9 mouse cellular contexts compared by ENCODE assay signal in the genomic region with DNA sequence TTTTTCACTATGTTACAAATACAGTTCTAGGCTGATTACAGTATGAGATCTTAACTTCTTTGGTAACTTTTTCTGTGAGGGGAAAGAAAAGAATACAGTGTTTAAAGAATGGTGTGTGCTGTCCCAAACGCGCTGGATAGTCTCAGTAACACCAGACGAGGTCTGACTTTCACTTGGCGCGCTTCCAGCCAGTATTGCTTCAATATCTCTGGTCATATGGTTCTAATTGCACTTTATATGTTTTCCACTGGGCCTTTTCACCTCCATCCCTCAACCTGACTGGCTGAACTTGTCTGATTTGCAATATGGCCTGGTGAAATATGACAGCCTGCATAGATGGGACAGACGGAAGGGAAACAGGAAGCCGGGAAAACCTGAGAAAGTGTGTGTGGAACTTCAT. TPM values are rescaled to one million over a fixed set of nuclear protein-coding genes. Genes with fewer than 3 reads are reported as not detected.
A peak's percentile ranks its signal among the peaks of the same experiment; 100 is the strongest.
DNase-seq lines count a peak whose midpoint lies in the region; ATAC-seq and TF ChIP-seq lines count a peak whose summit lies in the region.
"Had no signal": no experiment of that assay in that cellular context is flagged by ENCODE, and none has a peak within 500 bp of the region (broad histone marks: within the 10 kb centered on the region; RNA-seq: fewer than 3 reads in every experiment).

No protein-coding gene starts in this region.

- no peaks in the 10 kb centered on the region for H3K9me3 ChIP-seq in forebrain, embryonic 12.5 days
- no peaks in the 10 kb centered on the region for H3K9me3 ChIP-seq in forebrain, embryonic 11.5 days (ENCODE audit: control insufficient read depth, low read length)
- no peaks in the 10 kb centered on the region for H3K9me3 ChIP-seq in lung, embryonic 15.5 days

- no peak for DNase-seq in forebrain, embryonic 11.5 days (ENCODE audit: low spot score)
- DNase-seq in heart, postnatal 36 days, result peak; percentile 48 to 57
- DNase-seq in frontal cortex, postnatal 36 days (ENCODE audit: low spot score in 2 of 2), result no peak
- no peak for DNase-seq in urinary bladder, adult 18-20 months (ENCODE audit: low spot score in 2 of 2)

- ATAC-seq in forebrain, embryonic 12.5 days (ENCODE audit: low FRiP score), result no peak
- no peak for ATAC-seq in forebrain, embryonic 11.5 days (replicated peaks; ENCODE audit: low FRiP score)
- peak; percentile 71; the same call in 1 of the 2 replicates for ATAC-seq in lung, embryonic 15.5 days (ENCODE audit: borderline replicate concordance, extremely low read depth, low FRiP score, low TSS enrichment)
- no peak for ATAC-seq in monocyte, adult 5-6 weeks (replicated peaks; ENCODE audit: insufficient number of reproducible peaks, low FRiP score, low TSS enrichment, poor library complexity, severe bottlenecking)

- no peak overlapping the region for H3K27ac ChIP-seq in forebrain, embryonic 12.5 days
- H3K27ac ChIP-seq in forebrain, embryonic 11.5 days (ENCODE audit: low read depth, low read length), result no peak overlapping the region
- H3K27ac ChIP-seq in cortical plate, adult 2 months (ENCODE audit: insufficient read depth, low read length), result no peak overlapping the region
- H3K27ac ChIP-seq in lung, embryonic 15.5 days, result peak overlapping the region; percentile 79

- H3K27me3 ChIP-seq in forebrain, embryonic 12.5 days, result peaks cover 15% of the 10 kb centered on the region; the same call in 1 of the 2 replicates
- no peaks in the 10 kb centered on the region for H3K27me3 ChIP-seq in forebrain, embryonic 11.5 days (ENCODE audit: control insufficient read depth, insufficient read depth, low read length)
- no peaks in the 10 kb centered on the region for H3K27me3 ChIP-seq in lung, embryonic 15.5 days
- H3K27me3 ChIP-seq: CH12.LX had no signal

- H3K4me2 ChIP-seq in forebrain, embryonic 12.5 days, result peak overlapping the region; percentile 3
- H3K4me2 ChIP-seq in forebrain, embryonic 11.5 days (ENCODE audit: low read depth, low read length, severe bottlenecking), result no peak overlapping the region
- H3K4me2 ChIP-seq in lung, embryonic 15.5 days, result peak overlapping the region; percentile 46

- intact Hi-C loops in heart, postnatal 36 days (cut with DNase I), result no loop called here

- TF ChIP-seq POLR2A in cortical plate, adult 2 months (IDR thresholded peaks at IDR 0.05; ENCODE audit: extremely low read depth, insufficient read depth, low read length), result no peak

- no peak for TF ChIP-seq CTCF in cortical plate, adult 2 months (IDR thresholded peaks at IDR 0.05; ENCODE audit: extremely low read depth, insufficient read depth, low read length)

- peaks cover 17% of the 10 kb centered on the region for H3K4me1 ChIP-seq in forebrain, embryonic 12.5 days
- H3K4me1 ChIP-seq in forebrain, embryonic 11.5 days (replicated peaks; ENCODE audit: control insufficient read depth, insufficient read depth, low read length), result peaks cover 2% of the 10 kb centered on the region; the same call in 1 of the 2 replicates
- peaks cover 3% of the 10 kb centered on the region; the same call in 1 of the 2 replicates for H3K4me1 ChIP-seq in cortical plate, adult 2 months (ENCODE audit: control insufficient read depth, insufficient read depth, low read length)
- H3K4me1 ChIP-seq in lung, embryonic 15.5 days, result peaks cover 47% of the 10 kb centered on the region

- H3K36me3 ChIP-seq in forebrain, embryonic 12.5 days (replicated peaks), result no peaks in the 10 kb centered on the region
- no peaks in the 10 kb centered on the region for H3K36me3 ChIP-seq in forebrain, embryonic 11.5 days (ENCODE audit: control insufficient read depth, insufficient read depth, low read length)
- no peaks in the 10 kb centered on the region for H3K36me3 ChIP-seq in lung, embryonic 15.5 days

- H3K9ac ChIP-seq in forebrain, embryonic 12.5 days, result no peak overlapping the region
- no peak overlapping the region for H3K9ac ChIP-seq in forebrain, embryonic 11.5 days (ENCODE audit: low read length)
- H3K9ac ChIP-seq in lung, embryonic 15.5 days, result no peak overlapping the region

- H3K4me3 ChIP-seq in forebrain, embryonic 12.5 days (replicated peaks), result no peak overlapping the region
- H3K4me3 ChIP-seq in forebrain, embryonic 11.5 days (ENCODE audit: low read depth, low read length), result no peak overlapping the region
- H3K4me3 ChIP-seq in cortical plate, adult 2 months (ENCODE audit: insufficient read depth, low read length), result peak overlapping the region; percentile 24; the same call in 1 of the 2 replicates
- peak overlapping the region; percentile 26 for H3K4me3 ChIP-seq in lung, embryonic 15.5 days

- 81% methylated on average over 7 of the region's 7 CpGs for WGBS in forebrain, embryonic 12.5 days
- WGBS in forebrain, embryonic 11.5 days, result 77% methylated on average over 7 of the region's 7 CpGs
- 26% methylated on average over 7 of the region's 7 CpGs for WGBS in lung, embryonic 15.5 days

RNA-seq across cellular contexts. Expression of a gene that starts 2.9 kb away (rescaled TPM):
- polyA plus RNA-seq in forebrain, embryonic 12.5 days (2016; fragmentation: Nextera tagmentation; extraction: Ambion mirVana), result 28.9 and 33.4 TPM in 2 replicates
- polyA plus RNA-seq in forebrain, embryonic 11.5 days (2014; fragmentation: Nextera tagmentation; extraction: Ambion mirVana), result 24.8 and 31.4 TPM in 2 replicates
- 33.6 and 35.1 TPM in 2 replicates for polyA plus RNA-seq in cortical plate, adult 2 months (2012; rRNA removed)
- 10 to 100 TPM; 48.1 to 57.9 TPM for total RNA-seq in heart, postnatal 36 days (2021)
- polyA plus RNA-seq in lung, embryonic 15.5 days (2015; fragmentation: Nextera tagmentation; extraction: Ambion mirVana), result 79.3 and 82.4 TPM in 2 replicates
- total RNA-seq in monocyte, adult 5-6 weeks (2017), result 0.29 to 1.8 TPM (median 0.43 TPM) in 3 replicates
- total RNA-seq: CH12.LX had no signal

RNA-seq across cellular contexts. Expression of a gene that starts 27.2 kb away (rescaled TPM):
- polyA plus RNA-seq in forebrain, embryonic 12.5 days (2016; fragmentation: Nextera tagmentation; extraction: Ambion mirVana), result 53.2 and 57.5 TPM in 2 replicates
- 45.2 and 48.8 TPM in 2 replicates for polyA plus RNA-seq in forebrain, embryonic 11.5 days (2014; fragmentation: Nextera tagmentation; extraction: Ambion mirVana)
- polyA plus RNA-seq in cortical plate, adult 2 months (2012; rRNA removed), result 38.8 and 41.0 TPM in 2 replicates
- 10 to 100 TPM; 54.1 to 55.3 TPM for total RNA-seq in heart, postnatal 36 days (2021)
- 39.4 and 46.1 TPM in 2 replicates for polyA plus RNA-seq in lung, embryonic 15.5 days (2015; fragmentation: Nextera tagmentation; extraction: Ambion mirVana)
- 31.6 to 42.1 TPM (median 34.8 TPM) in 3 replicates for total RNA-seq in monocyte, adult 5-6 weeks (2017)

Comparison
In these comparisons a context has a peak if more than half of its experiments do, and no peak if none do; other contexts are left out.
1. H3K4me3 ChIP-seq: peak in cortical plate, adult 2 months (single experiment) and lung, embryonic 15.5 days (single experiment); none in forebrain, embryonic 12.5 days (single experiment) and forebrain, embryonic 11.5 days (single experiment).
2. DNase-seq: peak in heart, postnatal 36 days (2 of 2); none in forebrain, embryonic 11.5 days (single experiment), frontal cortex, postnatal 36 days (0 of 2) and urinary bladder, adult 18-20 months (0 of 2).